Mouse (Mus musculus): ENCODE measurements around the gene Pou1f1. TPM values are rescaled to one million over a fixed set of nuclear protein-coding genes. Genes with fewer than 3 reads are reported as not detected.

Gene Pou1f1
- 0.21 TPM in 1 of 2 replicates, not detected in the other for polyA plus RNA-seq (2015; fragmentation: Nextera tagmentation; extraction: Ambion mirVana)

DNA sequence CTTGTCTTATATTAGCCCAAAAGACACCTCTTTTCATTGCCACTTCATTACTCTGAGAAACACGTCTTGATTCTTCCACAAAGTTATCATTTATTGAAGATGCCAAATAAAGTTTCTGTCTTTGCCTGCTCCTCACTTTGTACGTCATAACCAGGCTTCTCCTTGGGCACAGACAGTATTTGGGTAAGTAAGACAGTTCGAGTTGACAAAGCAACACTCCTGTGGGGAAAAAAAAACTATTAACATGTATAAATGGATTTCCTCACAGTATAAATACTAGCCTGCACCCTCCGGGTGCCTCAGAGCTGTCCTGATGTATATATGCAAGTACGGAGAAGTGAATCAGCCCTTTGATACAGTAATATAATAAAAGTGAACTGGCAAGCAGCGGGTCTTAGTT lies at the start of gene Pou1f1:
Pou1f1 (plus strand) TSS at position 301 of the 400 bp plus-strand sequence.
- DNase-seq (ENCODE audit: low spot score): no peak

- DNase-seq (ENCODE audit: low spot score): no peak
Observed at GRCm38 (mm10) chr16:65470650-65471049, 49.7 kb upstream of the Pou1f1 start.

GRCm38 (mm10) chr16:65472472-65473001 lies 47.8 kb upstream of the Pou1f1 start:
- DNase-seq (ENCODE audit: low spot score): peak; percentile 27

- DNase-seq (ENCODE audit: low spot score): no peak
Observed at GRCm38 (mm10) chr16:65485726-65486125, 34.6 kb upstream of the Pou1f1 start.

- peak; percentile 2 for DNase-seq (ENCODE audit: low spot score)
Observed at GRCm38 (mm10) chr16:65496030-65496429, 24.3 kb upstream of the Pou1f1 start.

DNA sequence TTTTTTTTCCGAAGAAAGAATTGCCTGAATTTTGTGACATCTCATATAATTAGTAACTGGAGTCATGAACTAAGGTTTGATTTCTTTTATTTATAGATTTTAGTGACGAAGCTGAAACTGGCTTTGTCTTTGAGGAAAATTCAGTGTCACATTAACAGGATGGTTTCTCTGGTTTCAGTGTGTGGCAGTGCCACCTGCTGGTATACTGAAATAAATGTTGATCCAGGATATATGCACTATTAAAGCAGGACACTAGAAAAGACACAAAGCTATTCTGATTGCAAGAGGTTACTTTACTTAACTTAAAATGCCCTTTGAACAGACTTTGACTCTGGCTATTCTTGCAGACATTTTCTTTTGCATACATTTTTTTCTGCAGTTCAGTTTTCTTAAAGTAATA lies 23.3 kb upstream of the Pou1f1 start:
- peak; percentile 9 for DNase-seq (ENCODE audit: low spot score)

DNA sequence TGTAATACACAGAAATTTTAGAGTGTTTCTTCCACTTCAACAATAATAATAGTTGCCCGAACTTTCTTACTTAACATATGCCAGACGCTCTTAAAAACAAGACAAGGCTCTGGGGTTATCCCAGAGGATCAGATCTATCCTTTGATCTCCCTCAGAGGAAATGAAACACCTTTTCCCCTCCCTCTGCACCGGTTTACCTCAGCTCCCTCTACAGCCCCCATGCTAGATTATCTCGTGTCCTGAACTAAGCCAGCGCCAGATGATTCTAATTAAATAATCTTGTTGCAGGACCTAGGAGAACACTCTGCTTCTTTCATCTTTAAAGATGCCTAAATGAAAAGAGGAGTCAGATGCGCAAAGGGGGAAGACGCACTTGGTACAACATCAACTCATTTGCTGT lies 6.1 kb upstream of the Pou1f1 start:
- DNase-seq (ENCODE audit: low spot score): no peak

GRCm38 (mm10) chr16:65526004-65526403 lies 5.7 kb downstream of the Pou1f1 start:
- DNase-seq (ENCODE audit: low spot score): no peak

GRCm38 (mm10) chr16:65526695-65527094 lies 6.4 kb downstream of the Pou1f1 start:
- no peak for DNase-seq (ENCODE audit: low spot score)

DNA sequence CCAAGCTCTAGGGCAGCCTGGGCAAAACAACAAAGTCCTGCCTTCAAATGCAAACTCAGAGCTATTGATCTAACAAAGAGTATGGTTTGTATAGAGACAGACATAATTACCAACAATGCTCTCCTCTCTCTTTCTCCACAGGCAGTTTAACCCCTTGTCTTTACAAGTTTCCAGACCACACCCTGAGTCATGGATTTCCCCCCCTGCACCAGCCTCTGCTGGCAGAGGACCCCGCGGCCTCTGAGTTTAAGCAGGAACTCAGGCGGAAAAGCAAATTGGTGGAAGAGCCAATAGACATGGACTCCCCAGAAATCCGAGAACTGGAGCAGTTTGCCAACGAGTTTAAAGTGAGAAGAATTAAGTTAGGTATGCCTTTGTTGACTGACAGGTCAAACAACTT lies 9.3 kb downstream of the Pou1f1 start:
- no peak for DNase-seq (ENCODE audit: low spot score)

DNA sequence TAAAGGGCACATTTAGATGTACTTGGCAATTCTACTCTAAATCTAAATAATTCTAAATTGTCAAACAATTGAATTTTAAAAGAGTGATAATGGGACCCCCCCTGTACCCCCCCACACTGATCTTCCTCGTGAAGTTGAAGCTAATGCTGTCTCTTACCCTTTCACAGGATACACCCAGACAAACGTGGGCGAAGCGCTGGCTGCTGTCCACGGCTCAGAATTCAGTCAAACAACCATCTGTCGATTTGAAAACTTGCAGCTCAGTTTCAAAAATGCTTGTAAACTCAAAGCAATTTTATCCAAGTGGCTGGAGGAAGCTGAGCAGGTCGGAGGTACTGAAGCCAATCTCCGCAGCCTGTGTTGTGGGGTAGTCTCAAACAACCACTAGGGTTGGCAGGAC lies 11.4 kb downstream of the Pou1f1 start:
- no peak for DNase-seq (ENCODE audit: low spot score)

DNA sequence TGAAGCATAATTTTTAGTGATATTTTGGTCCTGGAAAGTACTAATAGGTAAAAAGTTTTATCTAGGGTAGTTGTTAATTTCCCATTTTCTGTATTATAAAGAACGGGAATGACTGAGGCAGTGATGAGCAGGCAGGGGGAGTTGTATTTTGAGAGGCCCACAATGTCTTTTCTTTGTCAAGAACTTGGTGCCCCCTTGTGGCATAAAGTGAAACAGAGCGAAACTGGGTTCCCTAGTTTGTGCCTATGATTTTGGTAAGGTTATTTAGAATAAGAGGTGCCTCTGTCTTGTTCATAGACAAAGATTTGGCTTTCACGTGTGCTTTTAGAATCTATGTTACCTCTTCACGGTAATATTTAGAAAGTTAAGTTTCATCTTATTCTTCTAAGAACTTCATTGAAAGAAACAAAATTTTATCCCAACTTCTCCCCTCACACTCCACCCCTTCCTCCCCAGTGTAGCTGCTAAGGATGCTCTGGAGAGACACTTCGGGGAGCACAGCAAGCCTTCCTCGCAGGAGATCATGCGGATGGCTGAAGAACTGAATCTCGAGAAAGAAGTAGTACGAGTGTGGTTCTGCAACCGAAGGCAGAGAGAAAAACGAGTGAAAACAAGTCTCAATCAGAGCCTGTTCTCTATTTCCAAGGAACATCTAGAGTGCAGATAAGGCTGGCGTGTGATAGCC lies 13.1 kb downstream of the Pou1f1 start:
- DNase-seq (ENCODE audit: low spot score): peak; percentile 53

GRCm38 (mm10) chr16:65543676-65544293 lies 23.5 kb downstream of the Pou1f1 start:
- no peak for DNase-seq (ENCODE audit: low spot score)

GRCm38 (mm10) chr16:65548960-65549359 lies 28.6 kb downstream of the Pou1f1 start:
- DNase-seq (ENCODE audit: low spot score): no peak

- no peak for DNase-seq (ENCODE audit: low spot score)
Observed at GRCm38 (mm10) chr16:65550814-65551213, 30.5 kb downstream of the Pou1f1 start.

DNA sequence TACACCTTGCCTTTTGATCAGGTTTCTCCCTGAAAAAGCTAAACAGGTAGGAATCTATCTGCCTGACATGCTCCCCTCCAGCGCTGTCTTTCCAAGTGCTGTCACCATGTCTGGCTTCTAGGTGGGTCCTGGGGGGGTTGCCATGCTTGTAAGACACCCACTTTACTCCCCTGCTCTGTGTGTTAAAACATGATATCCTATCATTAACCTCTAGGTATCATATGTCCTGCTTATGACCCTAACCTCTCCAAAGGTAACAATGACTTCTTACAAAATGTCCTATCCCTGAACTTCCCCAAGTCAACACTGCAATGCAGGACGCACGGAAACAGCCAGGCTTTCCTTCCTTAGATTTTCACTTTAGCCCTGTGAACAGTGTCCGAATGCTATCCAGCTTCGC lies 34.0 kb downstream of the Pou1f1 start:
- no peak for DNase-seq (ENCODE audit: low spot score)

GRCm38 (mm10) chr16:65557369-65557768 lies 37.1 kb downstream of the Pou1f1 start:
- no peak for DNase-seq (ENCODE audit: low spot score)

- DNase-seq (ENCODE audit: low spot score): no peak
Observed at GRCm38 (mm10) chr16:65559591-65559990, 39.3 kb downstream of the Pou1f1 start.

GRCm38 (mm10) chr16:65560996-65561962 lies 41.0 kb downstream of the Pou1f1 start:
- peak; percentile 4 for DNase-seq (ENCODE audit: low spot score)

DNA sequence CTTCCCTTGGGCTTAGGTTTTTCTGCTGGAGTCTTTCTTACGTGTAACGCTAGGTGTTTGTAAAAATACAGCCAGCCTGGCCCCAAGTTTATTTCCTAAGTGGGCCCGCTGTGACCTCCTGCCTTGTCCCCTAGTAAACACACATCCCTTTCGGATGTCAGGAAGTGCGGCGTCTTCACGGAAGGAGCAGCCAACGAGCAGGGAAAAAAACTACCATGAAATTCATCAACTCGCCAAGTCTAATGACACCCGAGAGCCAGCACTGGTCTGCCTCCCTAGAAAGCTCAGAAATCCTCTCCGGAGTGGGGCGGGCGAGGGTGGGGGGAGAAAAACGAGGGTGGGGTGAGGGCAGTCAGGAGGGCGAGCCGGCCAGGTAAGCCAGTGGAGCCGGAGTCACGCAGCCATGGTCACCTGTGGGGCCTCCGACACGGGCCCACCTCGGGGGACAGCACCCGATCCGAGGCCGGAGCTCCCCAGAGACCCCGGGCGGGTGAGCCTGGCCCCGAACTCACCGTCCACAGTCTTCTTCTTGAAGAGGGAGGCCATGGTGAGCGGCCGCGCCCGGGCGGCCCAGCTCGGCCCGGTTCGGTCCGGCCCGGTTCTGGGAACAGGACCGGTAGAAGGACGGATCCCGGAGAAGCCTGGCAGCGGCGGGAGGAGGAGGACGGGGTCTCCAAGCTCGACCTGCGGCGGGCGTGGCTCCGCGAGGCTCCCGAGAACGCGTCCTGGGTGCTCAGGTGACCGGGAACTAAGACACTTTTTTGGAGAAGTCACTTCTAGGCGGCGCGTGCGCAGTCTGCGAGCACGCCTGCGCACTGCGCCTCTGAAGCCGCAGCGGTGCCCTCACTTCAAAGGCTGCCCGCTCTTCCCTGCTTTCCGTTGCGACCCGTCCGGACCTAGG lies 41.9 kb downstream of the Pou1f1 start, which contains the start of gene Chmp2b:
Chmp2b (minus strand) TSS at position 764 of the 901 bp plus-strand sequence.
- peak; percentile 91 for DNase-seq (ENCODE audit: low spot score)

GRCm38 (mm10) chr16:65562864-65563206 lies 42.5 kb downstream of the Pou1f1 start:
- no peak for DNase-seq (ENCODE audit: low spot score)

Measured in thymus, postnatal 0 days (tissue).